Mouse (Mus musculus): ENCODE results near the gene Nfib.

Nfib gene

DNA sequence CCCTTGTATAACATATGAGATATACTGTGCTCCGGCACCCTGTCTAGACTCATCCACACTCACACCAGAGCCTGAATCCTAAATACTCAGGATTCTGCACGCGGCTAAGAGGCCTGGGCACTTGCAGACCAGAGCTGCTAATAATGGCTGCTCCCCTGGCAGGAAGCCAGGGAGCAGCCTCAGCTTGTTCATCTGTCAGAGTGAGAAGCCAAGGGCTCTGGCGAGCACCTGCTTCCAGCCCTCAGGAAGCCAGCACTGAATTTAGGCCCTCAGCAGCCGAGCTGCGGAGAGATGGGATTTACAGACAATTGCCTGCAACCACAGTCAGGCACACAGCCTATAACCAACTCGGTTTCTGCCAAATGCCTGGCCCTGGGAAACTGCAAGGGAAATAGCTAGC lies 15.3 kb downstream of the Nfib start:
- DNase-seq (ENCODE audit: low spot score): no peak

DNA sequence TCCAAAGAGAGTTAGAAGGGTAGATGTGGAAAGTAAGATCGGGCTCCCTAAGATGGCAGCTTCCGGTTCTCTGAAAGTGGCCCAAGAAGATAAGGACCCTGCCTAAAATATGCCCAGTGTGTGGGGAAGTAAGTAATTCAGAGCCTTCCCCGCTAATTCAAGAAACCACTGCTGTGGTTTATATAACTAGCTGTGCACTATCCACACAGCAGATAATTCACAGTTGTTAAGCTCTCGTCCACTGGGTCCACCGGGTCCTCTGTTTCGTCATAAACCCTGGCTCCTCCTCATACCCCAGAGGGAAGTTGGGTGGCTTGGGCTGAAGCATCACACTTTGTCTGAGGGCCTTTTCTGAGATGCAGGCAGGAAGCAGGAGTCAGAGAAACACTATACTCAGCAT lies 19.5 kb downstream of the Nfib start:
- DNase-seq (ENCODE audit: low spot score): no peak

DNA sequence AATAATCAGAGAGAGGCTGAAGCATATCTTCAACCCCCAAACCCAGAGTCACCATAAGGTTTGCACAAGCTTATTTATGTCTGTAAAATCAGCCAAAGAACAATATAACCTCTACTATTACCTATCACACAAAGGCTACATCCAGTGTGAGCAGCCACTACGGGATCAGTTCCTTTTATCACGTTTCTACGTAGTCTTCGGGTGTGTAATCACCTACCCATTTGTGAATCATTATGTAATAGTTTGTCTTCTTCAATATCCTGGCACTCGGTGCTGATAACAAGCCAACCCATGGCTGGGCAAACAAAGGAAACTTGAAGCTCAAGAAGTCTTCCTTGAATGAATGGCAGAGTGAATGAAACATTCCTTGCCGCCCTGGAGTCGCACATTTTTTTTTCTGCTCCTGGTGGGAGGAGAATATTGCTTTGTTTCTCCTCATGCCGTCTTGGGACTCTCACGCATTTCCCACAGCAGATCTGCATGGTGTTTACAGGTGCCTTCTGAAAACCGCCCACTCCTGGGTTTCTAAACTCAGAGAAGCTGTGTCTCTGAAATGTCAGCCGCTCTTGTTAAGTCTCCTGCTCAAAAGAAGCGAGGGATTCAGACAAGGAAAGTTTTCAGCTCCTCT lies 21.3 kb downstream of the Nfib start:
- no peak for DNase-seq (ENCODE audit: low spot score)

DNA sequence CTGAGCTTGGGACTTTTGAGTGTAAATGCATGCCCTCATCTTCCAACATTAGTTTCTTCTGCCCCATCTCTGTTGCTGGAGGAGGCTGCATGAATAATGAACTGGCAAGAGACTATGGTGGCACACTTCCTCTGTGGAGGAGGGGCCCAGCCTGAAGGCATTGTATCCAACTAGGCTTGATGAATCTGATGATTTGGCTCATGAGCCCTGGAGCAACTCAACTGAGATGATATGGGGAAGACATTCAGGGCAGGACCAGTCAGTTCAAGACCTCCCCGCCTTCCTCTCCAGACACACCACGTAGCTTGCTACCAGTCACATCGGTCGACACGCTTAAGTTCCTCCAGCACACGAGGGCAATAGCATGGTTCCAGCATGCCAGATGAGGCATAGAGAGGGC lies 22.0 kb downstream of the Nfib start:
- DNase-seq (ENCODE audit: low spot score): no peak

DNA sequence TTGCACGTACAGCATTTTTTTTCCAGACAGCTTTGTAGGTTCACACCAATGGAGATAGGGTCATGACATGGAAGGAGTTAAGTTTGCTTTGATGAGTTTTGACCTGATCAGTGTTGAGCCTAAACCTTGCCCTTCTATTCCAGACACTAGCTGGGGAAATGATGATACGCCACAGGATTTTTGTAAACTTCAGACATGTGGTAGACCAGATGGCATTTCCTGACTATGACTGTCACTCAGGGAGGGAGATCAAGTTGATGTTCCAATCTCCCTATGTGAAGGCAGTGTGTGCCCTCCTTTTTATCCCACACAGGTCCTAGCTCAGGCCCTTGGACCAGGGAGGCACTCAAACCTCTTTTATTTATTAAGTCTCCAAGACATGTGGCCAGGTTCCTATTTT lies 29.4 kb downstream of the Nfib start:
- no peak for DNase-seq (ENCODE audit: low spot score)

DNA sequence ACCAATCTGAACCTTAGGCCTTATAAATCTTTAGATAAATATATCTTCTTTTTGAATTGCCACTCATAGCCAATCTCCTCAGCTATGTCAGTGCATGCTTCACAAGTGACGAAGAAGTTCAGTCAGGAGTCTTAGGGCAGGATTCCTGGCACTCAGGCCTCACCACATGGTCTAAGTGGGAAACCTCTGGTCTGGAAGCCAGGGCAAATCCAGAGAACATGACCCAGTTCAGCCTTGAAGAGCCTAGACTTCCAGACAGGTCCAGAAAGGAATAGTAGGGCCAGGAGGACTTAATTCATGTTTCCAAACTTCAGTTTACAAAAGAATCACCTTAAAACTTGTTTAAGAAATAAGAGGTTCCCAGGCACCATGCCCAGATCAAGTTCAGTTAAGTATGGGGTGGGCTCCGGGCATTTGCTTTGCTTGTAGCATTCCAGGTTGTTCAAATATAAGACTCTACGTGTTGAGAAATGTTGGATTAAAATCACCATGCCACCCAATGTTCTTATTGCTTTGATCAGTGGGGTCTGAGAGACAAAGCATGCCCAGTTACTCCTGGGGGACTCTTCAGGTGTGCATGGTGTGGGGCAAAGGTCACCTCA lies 38.2 kb downstream of the Nfib start:
- DNase-seq (ENCODE audit: low spot score): no peak

DNA sequence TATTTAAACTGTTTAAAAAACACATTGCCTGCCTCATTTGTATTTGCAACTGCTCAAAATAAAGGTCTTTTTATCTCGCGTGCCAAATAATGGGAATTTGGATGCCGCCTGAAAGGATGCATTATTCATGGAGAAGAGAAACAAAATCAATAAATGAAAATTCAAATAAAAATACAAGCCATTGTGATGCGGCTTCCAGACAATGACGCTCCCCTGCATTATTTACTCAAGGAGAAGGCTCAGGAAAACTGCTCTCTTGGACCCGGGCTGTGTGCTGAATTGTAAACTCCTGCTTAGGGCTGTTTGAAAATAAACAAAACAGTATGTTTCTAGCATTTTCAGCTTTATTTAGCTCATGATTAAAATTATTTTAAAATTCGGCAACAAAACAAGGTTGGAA lies 41.1 kb downstream of the Nfib start:
- DNase-seq (ENCODE audit: low spot score): no peak

DNA sequence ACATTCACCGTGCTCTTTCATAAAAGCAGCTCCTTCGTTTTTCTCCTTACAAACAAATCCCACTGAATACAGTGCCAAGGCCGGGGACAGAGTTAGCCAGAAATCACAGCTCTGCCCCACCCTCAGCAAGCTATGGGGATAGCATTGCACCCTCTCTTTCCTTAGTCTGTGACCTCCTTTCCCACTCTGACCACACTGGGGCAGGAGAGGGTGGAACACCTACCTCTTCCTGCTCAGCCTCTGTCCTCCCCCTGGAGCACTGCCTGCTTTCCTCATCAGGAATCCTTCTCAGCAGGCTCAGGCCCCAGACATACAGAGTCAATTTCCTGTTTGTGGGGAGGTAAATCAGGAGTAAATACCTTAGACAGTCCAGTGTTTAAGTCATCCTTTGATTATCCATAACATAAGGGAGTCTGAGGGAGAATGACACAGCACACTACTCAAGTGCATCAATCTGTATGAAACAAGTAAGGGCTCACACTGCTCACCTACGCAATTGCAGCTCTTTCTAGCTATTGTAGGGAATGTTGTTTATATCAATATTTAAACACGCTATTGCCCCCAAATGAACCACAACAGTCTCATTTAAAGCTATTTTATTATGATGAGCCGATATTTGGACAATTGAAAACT lies 41.7 kb downstream of the Nfib start:
- DNase-seq (ENCODE audit: low spot score): no peak

DNA sequence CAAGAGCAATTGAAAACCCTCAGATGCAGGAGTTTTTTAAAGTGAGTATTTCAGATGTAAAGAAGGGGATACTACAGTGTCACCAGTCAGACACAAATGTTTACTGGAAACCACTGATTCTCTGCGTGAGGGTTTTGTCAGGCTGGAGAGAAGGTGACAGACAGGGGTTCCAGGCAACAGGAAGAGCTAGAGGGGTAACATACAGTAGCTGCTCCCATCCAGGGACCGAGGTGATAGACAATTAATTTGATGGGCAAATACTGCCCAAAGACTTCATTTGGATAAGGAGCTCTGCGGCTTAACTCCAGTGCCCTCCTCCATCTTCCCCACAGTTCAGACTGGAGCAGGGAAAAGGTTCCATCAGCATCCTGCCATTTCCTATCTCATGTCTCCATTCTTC lies 42.9 kb downstream of the Nfib start:
- no peak for DNase-seq (ENCODE audit: low spot score)

DNA sequence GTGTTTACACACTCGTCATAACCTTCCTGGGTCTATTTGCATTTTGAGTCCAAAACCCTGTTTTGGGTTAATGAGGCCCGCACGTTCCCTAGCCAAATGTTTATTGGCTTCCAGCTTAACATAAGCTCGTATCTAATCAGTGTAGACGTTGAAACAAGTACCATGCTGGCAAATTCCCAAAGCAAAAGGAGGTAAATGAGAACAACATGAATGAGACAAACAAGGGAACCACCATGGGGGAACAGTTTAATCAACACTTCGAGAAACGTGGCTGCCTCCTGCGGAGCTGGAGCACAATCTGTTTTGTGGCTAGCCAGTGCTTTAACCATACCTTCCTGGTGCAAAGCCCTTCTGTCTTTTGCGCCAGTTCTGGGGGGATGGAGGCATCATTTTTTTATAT lies 43.3 kb downstream of the Nfib start:
- no peak for DNase-seq (ENCODE audit: low spot score)

DNA sequence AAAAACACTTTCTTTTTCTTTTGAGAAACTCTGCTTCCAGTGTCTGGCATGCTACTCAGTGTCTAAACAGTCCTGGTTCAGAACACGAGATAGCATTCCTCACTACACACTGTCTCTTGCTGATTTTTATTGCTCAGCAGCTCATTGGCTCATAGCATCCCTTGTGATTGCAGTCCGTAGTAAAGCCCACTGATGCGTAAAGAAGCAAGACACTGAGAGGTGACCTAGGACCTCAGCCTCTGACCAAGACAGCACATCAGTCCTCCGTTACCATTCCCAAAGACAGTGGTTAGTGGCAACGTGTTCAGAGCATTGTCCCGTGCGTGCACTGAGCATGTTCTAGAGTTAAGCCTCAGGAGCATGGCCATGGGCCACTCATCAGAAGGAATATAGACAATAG lies 44.3 kb downstream of the Nfib start:
- DNase-seq (ENCODE audit: low spot score): no peak

DNA sequence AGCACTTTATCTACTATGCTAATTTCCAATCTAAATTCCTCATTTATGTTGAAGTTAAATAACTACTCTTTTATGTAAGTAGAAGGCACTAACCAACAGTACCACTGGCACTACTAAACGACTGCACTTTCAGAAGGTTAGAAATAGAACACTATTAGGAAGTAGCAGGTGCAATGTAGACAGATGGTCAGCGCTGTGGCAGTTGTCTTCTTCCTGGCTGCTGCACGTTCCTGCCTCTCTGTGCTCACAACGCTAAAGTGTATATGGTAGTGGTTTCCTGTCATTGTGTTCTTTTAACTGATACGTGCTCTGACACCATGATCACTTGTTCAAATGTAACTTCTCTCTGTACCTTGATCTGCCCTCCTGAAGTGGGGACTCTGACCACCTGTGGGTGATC lies 59.9 kb downstream of the Nfib start:
- DNase-seq (ENCODE audit: low spot score): no peak

DNA sequence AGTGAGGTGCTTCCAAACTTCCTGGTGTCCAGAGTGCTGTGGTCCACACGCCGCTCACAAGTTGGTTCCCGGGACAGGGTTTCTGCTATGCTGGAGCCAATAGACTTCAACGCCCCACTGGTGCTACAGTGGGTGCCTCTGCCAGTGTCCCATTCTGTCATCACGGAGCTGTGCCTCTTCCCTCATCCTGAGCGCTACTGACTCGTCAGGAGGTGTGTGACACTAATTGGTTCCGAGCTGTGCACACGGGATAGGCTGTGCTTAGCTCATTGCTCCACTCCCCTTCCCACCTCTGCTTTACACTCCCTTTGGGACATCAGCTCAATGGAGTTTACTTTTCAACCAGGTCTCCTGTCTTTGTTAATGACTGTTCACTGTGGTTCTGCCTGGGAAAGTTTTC lies 60.8 kb downstream of the Nfib start:
- DNase-seq (ENCODE audit: low spot score): no peak

DNA sequence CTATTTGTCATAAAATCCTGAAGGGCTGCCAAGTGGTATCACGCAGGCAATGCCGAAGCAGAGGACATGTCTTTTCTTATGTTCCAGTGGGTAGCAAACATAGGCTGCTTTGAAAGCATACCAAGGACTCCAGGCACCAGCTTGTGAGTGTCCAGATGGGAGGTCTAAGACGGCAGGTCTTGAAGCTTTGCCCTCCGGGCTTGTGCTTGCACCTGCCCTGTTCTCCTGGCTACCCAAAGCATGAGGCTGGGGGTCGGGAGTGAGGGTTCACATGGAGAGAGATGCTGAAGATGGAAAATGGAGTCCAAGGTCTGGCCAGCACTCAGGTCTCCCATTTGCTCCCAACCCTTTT lies 61.8 kb downstream of the Nfib start:
- DNase-seq (ENCODE audit: low spot score): no peak

DNA sequence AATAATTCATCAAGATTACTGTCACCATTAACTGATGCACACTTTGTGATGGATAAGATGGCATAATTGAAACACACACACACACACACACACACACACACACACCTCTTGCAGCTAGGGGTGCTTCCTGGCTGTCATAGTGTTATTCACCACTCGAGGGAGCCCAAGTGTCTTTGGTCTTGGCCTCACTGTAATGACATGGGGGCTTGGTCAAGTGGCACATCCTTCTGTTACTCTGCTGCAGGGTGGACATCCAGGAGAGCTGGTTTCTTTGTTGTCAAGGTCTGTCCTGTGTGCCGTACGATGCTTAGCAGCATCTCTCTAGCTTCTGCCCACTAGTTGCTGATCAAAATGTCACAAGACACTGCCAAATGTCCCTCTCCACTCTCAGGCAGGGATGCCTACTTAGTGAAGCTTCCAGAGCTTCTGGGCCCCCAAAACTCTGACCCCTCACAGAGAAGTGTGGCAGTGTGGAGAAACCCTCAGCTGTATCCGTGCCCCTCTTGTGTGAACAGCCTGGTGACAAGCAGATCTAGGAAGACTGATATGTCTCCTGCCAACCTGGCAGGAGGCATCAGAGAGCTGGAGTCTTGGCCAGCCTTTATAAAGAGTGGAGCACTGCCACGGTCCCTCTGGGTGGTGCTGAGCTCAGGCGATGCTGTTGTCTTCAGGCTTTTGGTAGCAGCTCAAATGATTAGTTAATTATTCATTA lies 62.4 kb downstream of the Nfib start:
- no peak for DNase-seq (ENCODE audit: low spot score)

DNA sequence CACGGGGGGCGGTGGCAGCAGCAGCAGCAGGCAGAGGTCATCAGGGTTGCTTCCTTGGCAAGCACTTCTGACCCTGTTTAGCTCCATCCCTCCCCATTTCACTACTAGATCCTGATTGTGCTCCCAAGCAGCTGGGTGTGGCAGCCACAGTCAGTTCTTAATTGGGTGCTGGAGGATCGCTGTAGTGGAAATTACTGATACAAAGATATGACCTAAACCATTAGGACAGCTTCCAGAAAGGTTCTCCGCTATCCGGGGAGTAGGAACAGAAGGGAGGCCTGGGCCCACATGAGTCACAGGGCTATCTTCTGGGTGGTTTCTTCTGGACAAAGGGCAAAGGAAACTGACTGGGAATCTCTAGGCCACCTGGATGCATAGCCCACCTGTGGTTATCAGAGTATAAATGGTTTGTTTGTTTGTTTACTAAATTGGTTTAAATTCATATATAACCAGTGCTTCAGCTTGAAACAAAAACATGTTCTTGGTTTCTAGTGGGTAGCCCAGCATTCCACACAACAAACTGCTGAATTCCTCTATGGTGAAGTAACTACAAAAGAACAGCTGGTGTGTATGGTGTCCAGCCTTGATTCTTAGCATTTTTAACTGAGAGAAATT lies 64.4 kb downstream of the Nfib start:
- DNase-seq (ENCODE audit: low spot score): no peak

DNA sequence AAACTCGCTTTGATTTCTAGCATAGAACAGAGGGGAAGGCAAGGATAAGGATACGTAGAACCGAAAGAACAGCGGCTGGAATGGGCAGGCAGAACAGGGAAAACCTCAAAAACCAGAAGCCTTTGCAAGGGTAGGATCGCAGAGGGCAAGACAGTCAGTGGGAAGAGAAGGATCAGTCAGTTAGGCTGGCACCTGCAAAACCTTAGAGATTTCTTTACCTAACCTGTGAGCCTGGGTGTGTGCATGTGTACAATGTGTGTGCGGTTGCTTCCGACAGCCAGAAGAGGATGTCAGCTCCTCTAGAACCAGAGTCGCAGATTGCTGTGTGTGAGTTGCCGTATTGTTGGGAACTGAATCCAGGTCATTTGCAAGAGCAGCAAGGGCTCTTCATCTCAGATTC lies 67.3 kb downstream of the Nfib start:
- DNase-seq (ENCODE audit: low spot score): no peak

DNA sequence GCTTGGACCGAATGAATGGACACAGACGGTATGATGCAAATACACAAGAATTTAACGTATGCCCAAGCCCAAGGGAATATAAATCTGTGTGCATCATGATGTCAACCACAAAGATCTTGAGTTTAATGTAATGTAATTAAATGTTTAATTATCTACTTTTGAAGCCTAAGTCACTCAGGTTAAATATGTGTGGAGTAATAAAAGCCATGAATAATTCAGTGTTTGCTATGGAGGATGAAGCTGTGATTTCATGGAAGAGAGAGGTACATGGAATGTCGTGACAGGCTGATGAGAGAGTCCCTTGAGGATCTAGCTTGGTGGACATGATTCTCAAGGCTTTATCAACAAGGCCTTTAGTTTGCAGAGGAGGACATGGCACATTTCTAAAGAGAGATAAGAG lies 67.9 kb downstream of the Nfib start:
- no peak for DNase-seq (ENCODE audit: low spot score)

DNA sequence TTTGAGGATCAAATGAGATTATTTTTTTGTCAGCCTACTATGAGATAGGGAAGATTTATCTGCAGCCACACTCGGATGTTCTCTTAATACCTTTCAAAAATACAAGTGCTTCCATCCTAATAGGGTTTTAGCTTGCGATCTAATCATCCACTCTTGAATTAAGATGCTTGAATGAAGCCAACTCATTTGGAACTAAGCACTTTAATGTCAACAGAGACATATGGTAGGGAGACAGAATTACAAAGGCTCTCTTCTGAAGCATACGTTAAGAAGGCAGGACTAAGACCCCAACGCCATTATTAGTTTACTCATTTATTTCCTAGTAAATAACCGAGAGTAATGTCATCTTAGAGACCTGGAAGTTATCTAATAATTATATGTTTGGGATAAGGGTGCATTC lies 68.9 kb downstream of the Nfib start:
- DNase-seq (ENCODE audit: low spot score): no peak

DNA sequence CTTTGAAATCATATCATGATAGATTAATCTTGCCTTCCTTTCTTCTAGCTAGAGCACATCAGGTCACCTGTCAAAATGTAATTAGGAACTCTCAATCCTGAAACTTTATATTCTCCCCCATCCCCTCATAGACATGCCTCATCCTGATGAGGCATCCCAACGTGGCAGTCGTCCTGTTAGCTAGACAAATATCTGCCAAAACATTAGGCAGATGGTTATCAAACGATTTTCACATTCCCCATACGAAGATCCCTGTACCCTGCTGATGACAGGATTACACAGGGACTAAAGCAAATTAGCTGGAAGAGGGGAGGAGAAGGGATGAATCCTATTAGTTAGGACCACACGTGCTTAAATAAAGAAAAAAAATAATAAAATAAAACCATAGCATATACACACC lies 69.7 kb downstream of the Nfib start:
- no peak for DNase-seq (ENCODE audit: low spot score)

DNA sequence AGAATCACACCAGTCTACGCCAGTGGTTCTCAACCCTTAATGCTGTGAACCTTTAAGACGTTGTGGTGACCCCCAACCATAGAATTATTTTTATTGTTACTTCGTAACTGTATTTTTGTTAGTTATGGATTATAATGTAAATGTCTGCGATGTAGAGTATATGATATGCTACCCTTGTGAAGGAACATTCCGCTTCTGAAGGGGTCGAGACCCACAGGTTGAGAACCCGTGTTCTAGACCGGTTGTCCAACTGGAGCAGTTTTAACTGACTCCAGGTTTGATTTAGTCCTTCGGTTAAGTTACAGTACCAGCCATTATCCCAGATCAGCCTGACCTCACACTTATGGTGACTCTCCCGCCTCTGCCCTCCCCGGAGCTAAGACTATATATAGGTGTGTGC lies 70.4 kb downstream of the Nfib start:
- no peak for DNase-seq (ENCODE audit: low spot score)

DNA sequence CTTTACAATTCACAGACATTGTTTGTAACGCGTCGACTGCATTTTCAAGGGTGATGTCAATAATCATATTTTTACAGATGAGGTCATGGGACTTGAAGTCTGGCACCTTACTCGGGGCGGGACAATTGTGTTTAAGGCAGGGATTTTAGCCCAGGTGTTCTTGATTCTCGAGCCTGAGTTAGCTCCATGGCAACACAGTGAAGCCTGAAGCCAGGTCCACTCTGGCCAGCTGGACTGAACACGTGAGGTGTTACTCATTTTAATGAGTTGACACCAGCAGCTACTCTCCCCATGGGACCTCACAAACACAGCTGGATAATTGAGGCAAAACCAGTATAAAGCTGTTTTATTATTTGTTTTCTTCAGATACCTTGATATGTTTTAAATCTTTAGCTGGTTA lies 71.2 kb downstream of the Nfib start:
- no peak for DNase-seq (ENCODE audit: low spot score)
